In the genomic region with DNA sequence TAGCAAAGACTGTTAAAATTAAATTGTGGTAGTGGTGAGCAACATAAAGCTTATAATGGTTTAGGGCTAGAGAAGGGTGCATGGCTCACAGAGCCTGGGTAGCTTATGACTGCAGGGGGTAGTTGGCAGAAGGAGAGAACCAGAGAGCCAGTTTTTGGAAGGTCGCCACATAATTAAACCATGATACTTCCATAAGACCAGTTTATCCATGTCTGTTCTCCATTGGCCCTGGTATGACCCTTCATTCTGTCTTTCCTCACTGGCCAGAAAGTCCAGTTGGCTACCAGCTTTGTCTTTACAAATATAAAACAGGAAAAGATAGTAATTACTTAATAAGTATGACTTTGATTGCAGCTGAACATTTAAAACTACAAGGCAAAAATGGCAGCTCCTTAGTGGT, we compare ENCODE assay signal across 22 mouse cellular contexts.
"Had no signal": no experiment of that assay in that cellular context is flagged by ENCODE, and none has a peak within 500 bp of the region (broad histone marks: within the 10 kb centered on the region; RNA-seq: fewer than 3 reads in every experiment).

No protein-coding gene starts in this region.

- H3K9ac ChIP-seq: limb, embryonic 12.5 days; limb, embryonic 15.5 days; liver, embryonic 12.5 days; liver, embryonic 15.5 days; lung, embryonic 15.5 days; neural tube, embryonic 12.5 days; neural tube, embryonic 15.5 days; stomach, embryonic 15.5 days had no signal

- ATAC-seq: liver, embryonic 12.5 days had no signal

- H3K4me2 ChIP-seq: limb, embryonic 12.5 days; limb, embryonic 15.5 days; liver, embryonic 12.5 days; liver, embryonic 15.5 days; lung, embryonic 15.5 days; neural tube, embryonic 12.5 days; neural tube, embryonic 15.5 days; stomach, embryonic 15.5 days had no signal

- H3K27ac ChIP-seq: kidney, postnatal 0 days; layer of hippocampus, adult 2 months; limb, embryonic 12.5 days; limb, embryonic 15.5 days; liver, embryonic 12.5 days; liver, embryonic 15.5 days; lung, embryonic 15.5 days; midbrain, embryonic 10.5 days; neural tube, embryonic 12.5 days; neural tube, embryonic 15.5 days; stomach, embryonic 15.5 days had no signal

- H3K36me3 ChIP-seq: limb, embryonic 12.5 days; limb, embryonic 15.5 days; liver, embryonic 12.5 days; liver, embryonic 15.5 days; lung, embryonic 15.5 days; midbrain, embryonic 10.5 days; neural tube, embryonic 12.5 days; neural tube, embryonic 15.5 days; stomach, embryonic 15.5 days had no signal

- DNase-seq: kidney, postnatal 25 days; layer of hippocampus, adult 9-11 months; lung, adult 18-20 months; lung, postnatal 10 days; lung, postnatal 36 days; midbrain, embryonic 14.5 days; retina, postnatal 1 day; right cerebral cortex, postnatal 25 days; spleen, adult 18-20 months; thymus, postnatal 25 days had no signal

- H3K9me3 ChIP-seq: limb, embryonic 12.5 days; limb, embryonic 15.5 days; liver, embryonic 12.5 days; liver, embryonic 15.5 days; lung, embryonic 15.5 days; midbrain, embryonic 10.5 days; neural tube, embryonic 12.5 days; neural tube, embryonic 15.5 days; stomach, embryonic 15.5 days had no signal

- H3K4me1 ChIP-seq: limb, embryonic 12.5 days; limb, embryonic 15.5 days; liver, embryonic 12.5 days; liver, embryonic 15.5 days; lung, embryonic 15.5 days; megakaryocyte, embryonic 14.5 days; midbrain, embryonic 10.5 days; neural tube, embryonic 12.5 days; neural tube, embryonic 15.5 days; stomach, embryonic 15.5 days had no signal

- H3K4me3 ChIP-seq: layer of hippocampus, adult 2 months; limb, embryonic 12.5 days; limb, embryonic 15.5 days; liver, embryonic 12.5 days; liver, embryonic 15.5 days; lung, embryonic 15.5 days; megakaryocyte, embryonic 14.5 days; midbrain, embryonic 10.5 days; neural tube, embryonic 12.5 days; neural tube, embryonic 15.5 days; stomach, embryonic 15.5 days had no signal

- H3K27me3 ChIP-seq: limb, embryonic 12.5 days; limb, embryonic 15.5 days; liver, embryonic 12.5 days; liver, embryonic 15.5 days; lung, embryonic 15.5 days; megakaryocyte, embryonic 14.5 days; neural tube, embryonic 12.5 days; neural tube, embryonic 15.5 days; stomach, embryonic 15.5 days had no signal
